Mouse (Mus musculus) heart, embryonic 10.5 days (tissue): ENCODE measurements around the gene Gins1. TPM values are rescaled to one million over a fixed set of nuclear protein-coding genes. Genes with fewer than 3 reads are reported as not detected.

Experiments
- DNase-seq: peaks from one replicate; pipeline ENCODE4 v3.0.0-alpha.2; 2017; ENCODE audit warnings: low spot score
- H3K27ac ChIP-seq: fragments of 300-500 bp; sonication (generic); 2 replicates; pipeline ENCODE4 v1.5.1; 2016; ENCODE audit warnings: mild to moderate bottlenecking
- H3K27me3 ChIP-seq: fragments of 300-500 bp; sonication (generic); 2 replicates; pipeline ENCODE4 v1.6.1; 2016; ENCODE audit warnings: mild to moderate bottlenecking; ENCODE audit not compliant: poor library complexity, insufficient read depth, severe bottlenecking
- H3K36me3 ChIP-seq: fragments of 300-500 bp; sonication (generic); 2 replicates; pipeline ENCODE4 v1.6.1; 2016; ENCODE audit warnings: mild to moderate bottlenecking, moderate library complexity
- H3K4me1 ChIP-seq: fragments of 300-500 bp; sonication (generic); 2 replicates; pipeline ENCODE4 v1.6.1; 2016; ENCODE audit warnings: mild to moderate bottlenecking
- H3K4me3 ChIP-seq: fragments of 300-500 bp; sonication (generic); 2 replicates; pipeline ENCODE4 v1.5.1; 2016; ENCODE audit warnings: mild to moderate bottlenecking, moderate library complexity
- H3K9me3 ChIP-seq: fragments of 300-500 bp; sonication (generic); 2 replicates; pipeline ENCODE4 v1.6.1; 2016; ENCODE audit warnings: mild to moderate bottlenecking, moderate library complexity
- WGBS: fragments of 180-500 bp; shearing (Covaris S2); methylation state at CpG from one replicate; pipeline ENCODE4 v1.1.7; 2016; 5-methylcytosine and 5-hydroxymethylcytosine counted together
- polyA plus RNA-seq: library from polyadenylated mRNA; unstranded; fragments of >200 nt; fragmentation: Nextera tagmentation; extraction: Ambion mirVana; gene quantifications from 2 replicates; pipeline ENCODE4 v1.2.1, GENCODE M21; 2016

Gins1 gene
- polyA plus RNA-seq = 38.0 and 57.1 TPM in 2 replicates

DNA sequence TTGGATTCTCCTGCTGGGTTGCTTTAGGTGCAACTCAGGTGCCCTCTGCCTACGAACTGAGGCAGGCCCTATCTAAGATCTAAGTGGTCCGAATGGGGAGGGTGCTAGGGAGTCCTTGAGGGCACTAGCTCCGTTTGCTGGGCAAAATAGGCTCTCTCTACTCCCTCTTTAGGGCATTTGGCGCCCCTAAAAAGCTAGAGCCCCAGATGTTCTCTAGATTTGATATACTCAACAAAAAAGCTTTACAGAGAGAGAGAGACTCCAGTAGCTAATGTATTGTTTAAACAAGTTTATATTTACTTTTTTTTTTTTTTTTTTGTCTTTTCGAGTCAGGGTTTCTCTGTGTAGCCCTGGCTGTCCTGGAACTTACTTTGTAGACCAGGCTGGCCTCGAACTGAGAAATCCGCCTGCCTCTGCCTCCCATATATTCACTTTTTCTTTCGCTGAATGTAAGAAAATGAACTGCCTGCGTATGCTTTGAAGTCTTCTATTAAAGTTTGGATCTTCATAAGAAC, at the start of gene Gins1:
Gene Gins1, plus strand, starts transcription at position 465 of the 515 bp plus-strand sequence.
- WGBS = 34% methylated on average over 9 of the region's 9 CpGs
- DNase-seq = peak; percentile 42

DNA sequence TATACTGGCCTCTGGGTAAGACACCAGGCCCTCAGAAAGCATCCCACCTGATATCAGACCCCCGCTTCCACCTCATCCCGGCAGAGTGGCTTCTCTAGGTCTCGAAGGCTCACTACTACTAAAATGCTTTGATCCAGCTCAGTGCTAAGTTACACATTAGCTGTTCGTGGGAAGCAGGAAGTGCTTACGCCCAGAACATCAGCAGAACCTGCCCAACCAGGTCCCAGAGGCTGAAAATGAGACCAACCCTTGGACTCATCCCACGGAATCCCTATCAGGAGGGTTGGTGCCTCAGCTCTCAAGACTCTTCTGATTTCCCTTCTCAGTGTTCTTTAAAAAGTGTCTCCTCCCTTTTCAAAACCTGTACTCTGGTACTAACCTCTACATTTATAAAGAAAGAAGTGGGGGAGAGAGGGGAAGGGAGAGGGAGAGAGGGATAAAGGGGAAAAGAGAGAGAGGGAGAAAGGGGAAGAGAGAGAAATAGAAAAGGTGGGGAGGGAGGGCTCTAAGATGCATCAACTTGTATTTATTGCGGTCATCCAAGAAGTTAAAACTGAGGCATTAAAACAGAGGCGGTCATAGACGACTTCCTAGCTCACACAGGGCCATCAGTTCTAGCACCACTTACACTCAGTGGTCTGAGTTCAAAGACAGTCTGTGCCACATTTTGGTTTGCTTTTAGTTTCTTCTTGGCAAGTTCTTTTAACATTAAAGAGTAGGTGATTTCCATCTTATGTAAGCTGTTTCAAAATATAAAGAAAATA, 46.3 kb upstream of the Gins1 start:
- 84% methylated on average over 9 of the region's 9 CpGs for WGBS
- peak; percentile 33 for DNase-seq
- no peak overlapping the region for H3K27ac ChIP-seq
- no peak overlapping the region for H3K4me3 ChIP-seq
- no peaks in the 10 kb centered on the region for H3K36me3 ChIP-seq
- H3K27me3 ChIP-seq = no peaks in the 10 kb centered on the region
- no peaks in the 10 kb centered on the region for H3K4me1 ChIP-seq
- no peaks in the 10 kb centered on the region for H3K9me3 ChIP-seq

More for the DNA sequence above, at the start of gene Gins1:
- Histone ChIP-seq H3K4me3 (peak within 1 kb of the TSS; percentile 83), H3K4me1 (peaks cover 9% of the 10 kb centered on the region), H3K27me3 (no peaks in the 10 kb centered on the region), H3K36me3 (peaks cover 3% of the 10 kb centered on the region; the same call in 1 of the 2 replicates), H3K9me3 (no peaks in the 10 kb centered on the region), H3K27ac (peak within 1 kb of the TSS; percentile 92)

DNA sequence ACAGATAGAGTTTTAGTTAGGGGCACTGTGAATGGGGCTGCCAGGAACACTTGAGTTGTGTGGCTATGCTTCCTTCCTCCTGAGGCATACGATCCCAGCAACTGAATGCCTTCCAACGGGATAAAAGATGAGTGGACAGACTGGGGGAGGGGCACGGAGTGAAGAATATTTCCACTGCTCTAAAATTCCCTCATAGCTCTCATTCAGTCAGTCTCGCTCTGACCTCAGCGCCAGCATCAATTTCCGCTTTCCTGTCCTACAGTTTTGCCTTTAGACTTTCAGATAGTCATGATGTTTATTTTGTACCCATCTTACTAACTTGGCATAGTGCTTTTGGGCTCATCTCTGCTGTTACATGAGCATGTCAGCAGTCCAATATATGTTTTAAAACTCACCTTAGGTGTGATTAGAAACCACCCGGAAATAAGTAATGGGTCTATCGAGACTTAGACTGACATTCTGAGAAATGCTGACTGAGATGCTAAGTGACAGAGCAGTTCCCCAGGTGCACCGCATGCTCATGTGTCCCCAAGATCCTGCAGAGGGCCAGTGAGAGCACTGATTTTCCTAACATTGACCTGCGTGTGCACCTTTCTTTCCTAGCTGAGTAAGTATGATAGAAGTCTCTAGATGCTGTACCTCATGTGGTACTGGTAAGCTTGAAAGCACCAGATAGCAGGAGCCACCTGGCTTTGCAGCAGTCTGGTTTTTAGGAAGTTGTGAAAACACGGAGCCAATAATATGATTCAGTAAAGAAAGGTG, 45.3 kb upstream of the Gins1 start:
- Histone ChIP-seq H3K4me3 (no peak overlapping the region), H3K4me1 (no peaks in the 10 kb centered on the region), H3K9me3 (no peaks in the 10 kb centered on the region), H3K36me3 (no peaks in the 10 kb centered on the region), H3K27ac (no peak overlapping the region), H3K27me3 (no peaks in the 10 kb centered on the region)
- DNase-seq = peak; percentile 43
- 75% methylated on average over 11 of the region's 11 CpGs for WGBS

DNA sequence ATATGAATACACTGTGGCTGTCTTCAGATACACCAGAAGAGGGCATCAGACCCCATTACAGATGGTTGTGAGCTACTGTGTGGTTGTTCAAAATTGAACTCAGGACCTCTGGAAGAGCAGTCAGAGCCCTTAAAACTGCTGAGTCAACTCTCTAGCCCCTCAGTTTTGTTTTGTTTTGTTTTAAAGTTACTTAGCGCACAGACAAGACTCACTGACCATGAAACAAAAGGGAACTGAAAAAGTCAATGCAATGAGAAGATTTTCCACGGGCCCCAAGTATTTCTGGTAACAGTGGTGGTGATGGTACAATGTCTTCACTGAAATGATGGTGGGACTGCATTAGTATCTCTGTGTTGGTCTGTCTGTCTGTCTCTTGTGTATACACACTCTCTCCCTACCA, 44.1 kb upstream of the Gins1 start:
- Histone ChIP-seq H3K4me3 (no peak overlapping the region), H3K27ac (no peak overlapping the region), H3K9me3 (no peaks in the 10 kb centered on the region), H3K4me1 (no peaks in the 10 kb centered on the region), H3K36me3 (no peaks in the 10 kb centered on the region), H3K27me3 (no peaks in the 10 kb centered on the region)
- WGBS = 87% methylated on average over 2 of the region's 2 CpGs
- DNase-seq = peak; percentile 35

DNA sequence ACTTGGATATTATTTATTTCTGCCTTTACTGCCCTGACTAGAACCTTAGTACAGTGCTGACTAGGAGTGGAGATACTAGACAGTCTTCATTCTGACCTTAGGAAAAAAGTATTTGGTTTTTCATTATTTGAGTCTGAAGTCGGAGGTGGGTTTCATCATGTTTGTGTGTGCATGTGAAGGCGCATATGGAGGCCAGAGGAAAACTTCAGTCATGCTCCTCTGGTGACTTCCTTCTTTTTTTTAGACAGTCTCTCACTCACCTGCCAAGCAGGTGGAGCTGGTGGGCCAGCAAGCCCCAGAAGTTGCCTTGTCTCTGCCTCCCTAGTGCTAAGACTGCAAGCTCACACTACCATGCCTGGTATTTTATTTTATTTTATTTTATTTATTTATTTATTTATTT, 38.2 kb upstream of the Gins1 start:
- DNase-seq = peak; percentile 51
- H3K9me3 ChIP-seq = no peaks in the 10 kb centered on the region
- no peak overlapping the region for H3K27ac ChIP-seq
- no peaks in the 10 kb centered on the region for H3K4me1 ChIP-seq
- no peaks in the 10 kb centered on the region for H3K36me3 ChIP-seq
- no peak overlapping the region for H3K4me3 ChIP-seq
- WGBS = 93% methylated on average over 2 of the region's 2 CpGs
- H3K27me3 ChIP-seq = no peaks in the 10 kb centered on the region

DNA sequence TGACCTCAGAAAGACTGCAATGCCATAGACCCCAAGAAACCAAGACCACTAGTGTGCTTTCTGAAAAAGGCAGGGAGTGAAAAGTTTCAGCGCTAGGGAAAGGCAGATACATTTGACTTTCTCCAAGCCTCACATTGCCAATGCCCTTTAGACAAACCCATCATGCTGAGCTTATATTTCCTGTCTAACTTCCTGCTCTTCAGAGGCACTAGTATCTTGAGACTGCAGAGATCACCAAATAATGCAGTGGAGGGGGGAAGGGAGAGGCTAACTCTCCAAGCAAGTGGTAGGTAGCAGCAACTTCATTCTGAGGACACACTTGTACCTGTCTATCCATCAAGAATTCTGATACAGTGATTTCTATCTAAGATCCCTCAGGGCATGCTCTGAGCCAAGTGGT, 35.8 kb upstream of the Gins1 start:
- DNase-seq = no peak
- Histone ChIP-seq H3K36me3 (no peaks in the 10 kb centered on the region), H3K4me1 (no peaks in the 10 kb centered on the region), H3K4me3 (no peak overlapping the region), H3K27me3 (no peaks in the 10 kb centered on the region), H3K9me3 (no peaks in the 10 kb centered on the region), H3K27ac (no peak overlapping the region)
- 86% methylated on average over 1 of the region's 1 CpGs for WGBS

DNA sequence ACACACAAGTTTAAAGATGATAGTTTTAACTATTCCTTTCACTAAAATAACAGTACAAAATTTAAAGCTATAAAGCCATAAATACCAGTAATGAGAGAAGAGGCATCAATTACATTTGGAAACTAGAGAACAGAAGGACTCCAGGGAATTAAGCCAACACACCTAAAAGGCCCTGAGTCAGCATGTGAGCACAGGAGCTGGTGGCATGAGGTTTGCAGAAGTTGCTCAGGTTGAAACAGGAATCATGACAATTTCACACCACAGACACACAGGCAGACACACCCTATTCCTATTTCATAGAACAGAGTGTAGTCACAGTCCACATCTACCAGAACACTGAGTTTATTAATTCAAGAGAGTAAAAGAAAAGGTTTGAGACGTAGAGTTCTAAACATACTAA, 30.7 kb upstream of the Gins1 start:
- no peak for DNase-seq
- H3K27me3 ChIP-seq = no peaks in the 10 kb centered on the region
- H3K27ac ChIP-seq = no peak overlapping the region
- no peak overlapping the region for H3K4me3 ChIP-seq
- WGBS = 90% methylated on average over 1 of the region's 1 CpGs
- H3K4me1 ChIP-seq = no peaks in the 10 kb centered on the region
- no peaks in the 10 kb centered on the region for H3K36me3 ChIP-seq
- no peaks in the 10 kb centered on the region for H3K9me3 ChIP-seq

DNA sequence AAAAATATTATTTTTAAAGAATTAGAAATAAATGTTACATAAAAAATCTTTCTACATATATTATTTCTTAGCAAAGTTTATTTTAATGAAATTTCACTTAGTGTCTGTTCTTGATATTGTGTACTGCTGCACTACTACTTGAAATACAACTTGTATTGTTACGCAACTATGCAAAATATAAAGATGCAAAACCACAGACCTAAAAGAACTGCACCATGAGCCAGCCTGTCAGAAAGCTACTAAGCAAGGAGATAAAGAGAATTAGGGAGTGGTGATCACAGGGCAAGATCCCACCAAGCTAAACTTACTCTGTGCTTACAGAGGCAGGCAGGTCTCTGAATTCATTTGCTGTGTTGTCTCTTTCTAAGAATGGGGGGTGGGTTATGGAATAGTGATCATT, 30.0 kb upstream of the Gins1 start:
- no peaks in the 10 kb centered on the region for H3K9me3 ChIP-seq
- H3K4me3 ChIP-seq = no peak overlapping the region
- no peaks in the 10 kb centered on the region for H3K36me3 ChIP-seq
- 95% methylated on average over 1 of the region's 1 CpGs for WGBS
- no peak overlapping the region for H3K27ac ChIP-seq
- H3K4me1 ChIP-seq = no peaks in the 10 kb centered on the region
- H3K27me3 ChIP-seq = no peaks in the 10 kb centered on the region
- no peak for DNase-seq

DNA sequence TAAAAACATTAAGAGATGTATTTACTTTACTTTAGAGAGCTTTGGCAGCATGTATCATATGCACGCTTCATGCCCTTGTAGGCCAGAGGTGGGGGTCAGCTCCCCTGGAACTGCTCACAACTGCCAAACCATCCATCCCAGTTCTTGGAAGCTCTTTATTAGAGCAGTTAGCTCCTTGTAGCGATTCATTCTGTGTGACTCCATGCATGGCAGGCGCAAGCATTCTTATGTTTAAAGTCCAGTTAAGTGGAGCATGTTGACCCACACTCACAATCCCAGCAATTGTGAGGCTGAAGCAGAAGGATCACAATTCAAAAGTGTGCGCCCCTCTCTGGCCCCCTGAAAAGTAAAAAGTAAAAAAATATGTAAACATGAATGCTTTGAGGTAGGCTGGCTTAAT, 27.6 kb upstream of the Gins1 start:
- no peaks in the 10 kb centered on the region for H3K4me1 ChIP-seq
- H3K27me3 ChIP-seq = no peaks in the 10 kb centered on the region
- no peaks in the 10 kb centered on the region for H3K36me3 ChIP-seq
- DNase-seq = no peak
- H3K4me3 ChIP-seq = no peak overlapping the region
- no peak overlapping the region for H3K27ac ChIP-seq
- WGBS = 93% methylated on average over 4 of the region's 4 CpGs
- no peaks in the 10 kb centered on the region for H3K9me3 ChIP-seq

DNA sequence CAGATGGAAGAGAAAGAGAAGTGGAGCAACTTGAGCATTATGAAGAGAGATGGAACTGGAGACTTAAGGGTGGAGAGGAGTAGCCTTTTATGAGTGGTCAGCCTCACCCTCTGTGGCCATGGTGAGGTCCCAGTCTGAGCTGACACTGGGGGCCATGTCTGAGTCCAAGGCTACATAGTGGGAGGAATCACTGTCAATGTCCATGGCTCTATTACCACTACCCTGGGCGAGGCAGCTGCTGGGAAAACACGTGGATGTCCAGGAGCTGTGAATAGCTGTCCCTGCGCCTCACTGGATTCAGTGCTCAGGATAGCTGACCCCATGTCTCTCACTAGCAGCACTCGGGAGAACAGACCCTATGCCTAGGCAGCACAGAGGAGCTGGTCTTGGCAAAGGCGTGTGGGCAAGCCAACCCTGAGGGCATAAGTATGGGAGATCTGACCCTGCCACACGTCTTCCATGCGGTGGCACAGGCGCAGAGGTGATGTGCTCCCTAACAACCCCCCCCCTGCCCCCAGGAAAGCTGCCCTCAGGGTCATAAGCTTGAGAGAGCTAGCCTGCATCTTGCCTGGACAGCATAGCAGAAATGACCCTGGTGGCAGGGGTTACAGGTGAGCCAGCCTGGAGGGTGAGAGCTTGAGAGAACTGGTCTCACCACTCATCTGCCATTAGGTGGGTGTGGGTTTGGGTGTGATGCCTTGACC, 21.0 kb upstream of the Gins1 start:
- no peak overlapping the region for H3K4me3 ChIP-seq
- H3K36me3 ChIP-seq = no peaks in the 10 kb centered on the region
- 89% methylated on average over 8 of the region's 8 CpGs for WGBS
- no peaks in the 10 kb centered on the region for H3K27me3 ChIP-seq
- H3K27ac ChIP-seq = no peak overlapping the region
- H3K9me3 ChIP-seq = no peaks in the 10 kb centered on the region
- no peak for DNase-seq
- H3K4me1 ChIP-seq = peaks cover 18% of the 10 kb centered on the region; the same call in 1 of the 2 replicates

DNA sequence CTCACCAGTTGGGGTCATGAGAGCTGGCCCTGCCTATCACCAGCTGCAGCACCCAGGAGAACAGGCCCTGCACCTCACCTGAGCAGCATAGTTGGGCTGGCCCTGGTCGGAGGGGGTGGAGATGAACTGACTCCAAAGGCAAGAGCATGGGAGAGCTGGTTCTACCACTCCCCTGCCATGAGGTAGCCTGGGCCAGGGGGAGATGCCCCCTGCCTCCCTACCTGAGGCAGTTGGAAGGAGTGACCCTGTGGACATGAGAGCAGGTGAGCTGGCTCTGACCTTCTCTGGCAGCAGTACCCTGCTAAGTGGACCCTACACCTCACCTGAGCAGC, 20.5 kb upstream of the Gins1 start:
- Histone ChIP-seq H3K27me3 (no peaks in the 10 kb centered on the region), H3K4me1 (peaks cover 18% of the 10 kb centered on the region; the same call in 1 of the 2 replicates), H3K9me3 (no peaks in the 10 kb centered on the region), H3K27ac (no peak overlapping the region), H3K36me3 (no peaks in the 10 kb centered on the region), H3K4me3 (no peak overlapping the region)
- WGBS = 94% methylated on average over 1 of the region's 1 CpGs
- no peak for DNase-seq

DNA sequence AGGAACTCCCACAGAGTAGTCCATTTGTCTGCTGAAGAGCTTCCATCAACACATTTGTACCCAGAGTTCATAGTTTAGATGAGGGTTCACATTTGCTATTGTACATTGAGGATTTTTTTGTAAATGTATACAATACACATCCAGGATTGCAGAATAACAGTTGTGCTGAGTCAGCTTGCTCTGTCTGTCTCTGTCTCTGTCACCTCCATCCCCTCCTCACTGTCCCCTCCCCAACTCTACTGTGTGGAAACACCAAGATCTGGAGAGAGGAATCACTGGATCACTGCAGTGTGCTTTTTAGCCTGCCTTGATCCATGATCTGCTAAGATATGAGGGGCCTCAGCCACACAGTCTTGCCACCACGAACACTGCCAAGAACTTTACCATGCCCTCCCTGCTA, 19.4 kb upstream of the Gins1 start:
- H3K27me3 ChIP-seq = no peaks in the 10 kb centered on the region
- H3K27ac ChIP-seq = no peak overlapping the region
- no peak for DNase-seq
- peaks cover 18% of the 10 kb centered on the region; the same call in 1 of the 2 replicates for H3K4me1 ChIP-seq
- H3K36me3 ChIP-seq = no peaks in the 10 kb centered on the region
- 76% methylated on average over 1 of the region's 1 CpGs for WGBS
- H3K4me3 ChIP-seq = no peak overlapping the region
- H3K9me3 ChIP-seq = no peaks in the 10 kb centered on the region

DNA sequence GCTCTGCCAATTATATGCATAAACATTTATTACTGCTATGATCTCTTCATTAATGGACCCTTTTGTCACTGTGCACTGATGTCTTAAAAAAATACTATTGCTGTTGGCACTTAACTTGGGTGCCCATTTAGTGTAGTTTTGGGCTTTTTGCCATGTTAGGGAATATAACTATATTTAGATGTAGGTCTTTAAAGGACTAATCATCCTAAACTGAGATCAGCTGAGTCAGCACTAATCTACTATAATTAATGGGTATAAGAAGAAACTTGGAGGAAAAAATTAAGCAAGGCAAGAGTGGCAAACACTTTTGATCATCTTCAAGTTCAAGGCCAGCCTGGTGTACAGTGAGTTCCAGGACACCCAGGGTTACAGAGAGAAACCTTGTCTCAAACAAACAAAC, 18.9 kb upstream of the Gins1 start:
- no peaks in the 10 kb centered on the region for H3K36me3 ChIP-seq
- no peaks in the 10 kb centered on the region for H3K27me3 ChIP-seq
- no peak for DNase-seq
- H3K4me1 ChIP-seq = peaks cover 18% of the 10 kb centered on the region; the same call in 1 of the 2 replicates
- no peaks in the 10 kb centered on the region for H3K9me3 ChIP-seq
- H3K4me3 ChIP-seq = no peak overlapping the region
- no peak overlapping the region for H3K27ac ChIP-seq
